Mouse (Mus musculus) thymus, adult 2 months (tissue): Measurements from ENCODE around the gene Hoxc9. TPM values are rescaled to one million over a fixed set of nuclear protein-coding genes. Genes with fewer than 3 reads are reported as not detected.

ENCODE experiments used
- DNase-seq: peaks from one replicate; pipeline ENCODE4 v3.0.0; 2021
- H3K27ac ChIP-seq: fragments of 200-500 bp; 2 replicates; pipeline ENCODE4 v1.5.1; 2012; ENCODE audit warnings: low read length, control low read depth; ENCODE audit not compliant: control insufficient read depth, insufficient read depth
- H3K27me3 ChIP-seq: fragments of 200-500 bp; 2 replicates; pipeline ENCODE4 v1.6.1; 2012; ENCODE audit warnings: mild to moderate bottlenecking, low read length, moderate library complexity, mixed read lengths; ENCODE audit not compliant: control insufficient read depth, insufficient read depth
- H3K36me3 ChIP-seq: fragments of 200-500 bp; 2 replicates; pipeline ENCODE4 v1.6.1; 2012; ENCODE audit warnings: mild to moderate bottlenecking, low read length, moderate library complexity; ENCODE audit not compliant: control insufficient read depth, insufficient read depth
- H3K4me1 ChIP-seq: fragments of 200-500 bp; replicated peaks from 2 replicates; pipeline ENCODE4 v1.6.1; 2012; ENCODE audit warnings: low read length; ENCODE audit not compliant: control insufficient read depth, insufficient read depth
- H3K4me3 ChIP-seq: fragments of 200-500 bp; 2 replicates; pipeline ENCODE4 v1.5.1; 2012; ENCODE audit warnings: mild to moderate bottlenecking, low read length, control low read depth, moderate library complexity; ENCODE audit not compliant: control insufficient read depth, insufficient read depth
- CTCF ChIP-seq: fragments of 200-500 bp; IDR thresholded peaks from 2 replicates; pipeline ENCODE4 v1.5.1; 2012; ENCODE audit warnings: mild to moderate bottlenecking, control low read depth, low read length, moderate library complexity, borderline replicate concordance; ENCODE audit not compliant: control insufficient read depth, poor library complexity, insufficient read depth; ENCODE audit errors: extremely low read depth
- POLR2A ChIP-seq: fragments of 200-500 bp; IDR thresholded peaks from 2 replicates; pipeline ENCODE4 v1.6.1; 2012; ENCODE audit warnings: mild to moderate bottlenecking, low read length, control low read depth, moderate library complexity; ENCODE audit not compliant: control insufficient read depth, poor library complexity, insufficient read depth; ENCODE audit errors: extremely low read depth
- WGBS: fragments of 180-500 bp; shearing (Covaris S2); methylation state at CpG from one replicate; pipeline ENCODE4 v1.1.7; 2018; 5-methylcytosine and 5-hydroxymethylcytosine counted together
- polyA plus RNA-seq: library from polyadenylated mRNA; depleted of rRNA; stranded (reverse); fragments of >200 nt; gene quantifications from 2 replicates; pipeline ENCODE4 v1.2.3, GENCODE M21; 2012

Hoxc9 gene
- polyA plus RNA-seq, 1 experiment, result 0.05 TPM

DNA sequence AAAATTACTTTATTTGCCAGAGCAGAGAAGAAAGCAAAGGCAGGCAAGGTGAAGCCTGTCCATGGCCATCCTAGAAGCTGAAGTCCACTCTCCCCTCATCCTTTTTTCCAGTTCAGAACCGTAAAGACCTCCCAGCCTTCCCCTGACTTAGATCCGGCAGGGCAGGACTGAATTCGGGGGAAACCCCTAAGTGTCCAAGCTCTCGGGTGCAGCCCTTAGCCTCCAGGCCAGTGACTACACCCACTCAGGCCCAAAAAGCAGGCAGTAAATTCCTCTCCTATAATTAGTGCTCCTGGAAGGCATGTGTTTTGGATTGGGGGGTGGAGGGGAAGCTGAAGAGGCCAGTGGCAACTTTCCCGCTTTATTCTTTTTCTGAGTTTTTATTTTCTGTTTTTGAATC is 29.6 kb downstream of the Hoxc9 start:
- no peak for TF ChIP-seq POLR2A
- no peak for TF ChIP-seq CTCF
- DNase-seq, result no peak
- H3K27me3 ChIP-seq, result peaks cover 40% of the 10 kb centered on the region
- WGBS, result 27% methylated on average over 5 of the region's 5 CpGs
- no peaks in the 10 kb centered on the region for H3K36me3 ChIP-seq
- H3K27ac ChIP-seq, result no peak overlapping the region
- no peak overlapping the region for H3K4me3 ChIP-seq
- no peaks in the 10 kb centered on the region for H3K4me1 ChIP-seq

DNA sequence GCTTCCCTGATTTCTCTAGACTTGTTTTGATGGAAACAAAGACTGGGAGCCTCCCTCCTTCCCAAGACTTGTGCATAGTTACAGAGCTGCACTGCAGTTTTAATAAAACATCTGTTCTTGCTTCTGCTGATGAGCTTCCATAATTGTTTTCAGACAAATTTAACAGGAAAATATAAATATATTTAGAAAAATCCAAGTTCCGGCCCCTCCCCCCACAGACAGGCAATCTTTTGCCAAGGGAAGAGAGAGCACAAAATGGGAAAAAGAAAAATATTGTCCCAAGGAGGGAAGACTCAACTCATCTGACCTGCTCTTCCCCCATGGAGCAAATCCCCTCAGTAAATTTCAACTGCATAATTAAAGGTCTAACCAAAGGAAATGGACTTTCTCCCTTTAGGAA is 30.1 kb downstream of the Hoxc9 start:
- WGBS, result 58% methylated on average over 1 of the region's 1 CpGs
- Histone ChIP-seq H3K27me3 (peaks cover 39% of the 10 kb centered on the region), H3K36me3 (no peaks in the 10 kb centered on the region), H3K4me1 (no peaks in the 10 kb centered on the region), H3K27ac (no peak overlapping the region), H3K4me3 (no peak overlapping the region)
- TF ChIP-seq CTCF (no peak), POLR2A (no peak)
- no peak for DNase-seq

GRCm38 (mm10) chr15:103009265-103010111 is 33.2 kb downstream of the Hoxc9 start:
- Histone ChIP-seq H3K4me1 (no peaks in the 10 kb centered on the region), H3K27me3 (peaks cover 36% of the 10 kb centered on the region), H3K27ac (no peak overlapping the region), H3K36me3 (no peaks in the 10 kb centered on the region), H3K4me3 (no peak overlapping the region)
- 11% methylated on average over 27 of the region's 27 CpGs for WGBS
- no peak for DNase-seq
- TF ChIP-seq POLR2A (no peak), CTCF (no peak)

- no peaks in the 10 kb centered on the region for H3K4me1 ChIP-seq
- WGBS, result 16% methylated on average over 31 of the region's 31 CpGs
- no peak overlapping the region for H3K27ac ChIP-seq
- peaks cover 39% of the 10 kb centered on the region for H3K27me3 ChIP-seq
- TF ChIP-seq CTCF (no peak), POLR2A (no peak)
- H3K36me3 ChIP-seq, result no peaks in the 10 kb centered on the region
- no peak overlapping the region for H3K4me3 ChIP-seq
- no peak for DNase-seq
These were observed 34.0 kb downstream of the Hoxc9 start for GRCm38 (mm10) chr15:103010112-103010846.

GRCm38 (mm10) chr15:103010847-103011555 is 34.8 kb downstream of the Hoxc9 start:
- no peak overlapping the region for H3K27ac ChIP-seq
- no peaks in the 10 kb centered on the region for H3K4me1 ChIP-seq
- H3K36me3 ChIP-seq, result no peaks in the 10 kb centered on the region
- DNase-seq, result no peak
- H3K4me3 ChIP-seq, result no peak overlapping the region
- WGBS, result 14% methylated on average over 28 of the region's 28 CpGs
- TF ChIP-seq POLR2A, result no peak
- no peak for TF ChIP-seq CTCF
- H3K27me3 ChIP-seq, result peaks cover 42% of the 10 kb centered on the region

- 19% methylated on average over 26 of the region's 26 CpGs for WGBS
- Histone ChIP-seq H3K27ac (no peak overlapping the region), H3K36me3 (no peaks in the 10 kb centered on the region), H3K27me3 (peaks cover 40% of the 10 kb centered on the region), H3K4me3 (no peak overlapping the region), H3K4me1 (no peaks in the 10 kb centered on the region)
- no peak for DNase-seq
- no peak for TF ChIP-seq POLR2A
- TF ChIP-seq CTCF, result no peak
These were observed 35.8 kb downstream of the Hoxc9 start for GRCm38 (mm10) chr15:103011928-103012486.
